ENCODE assay signal across 8 mouse cellular contexts in genomic region chr8:120488636-120489131, GRCm38 (mm10).
A peak's percentile ranks its signal among the peaks of the same experiment; 100 is the strongest.
DNase-seq lines count a peak whose midpoint lies in the region; ATAC-seq and TF ChIP-seq lines count a peak whose summit lies in the region.

No protein-coding gene starts in this region.

- peak overlapping the region; percentile 84 for H3K9ac ChIP-seq in forebrain, postnatal 0 days
- H3K9ac ChIP-seq in limb, embryonic 11.5 days (ENCODE audit: low read length), result peak overlapping the region; percentile 75

- WGBS in forebrain, postnatal 0 days, result 1% methylated on average over 24 of the region's 25 CpGs
- WGBS in limb, embryonic 11.5 days, result under 1% methylated on average over 25 of the region's 25 CpGs

- no peak for TF ChIP-seq CTCF in left cerebral cortex, adult 2 months (IDR thresholded peaks at IDR 0.05)
- no peak for TF ChIP-seq CTCF in forebrain, postnatal 0 days (IDR thresholded peaks at IDR 0.05; ENCODE audit: low read depth)

- H3K36me3 ChIP-seq in forebrain, postnatal 0 days (ENCODE audit: insufficient read depth), result no peaks in the 10 kb centered on the region
- H3K36me3 ChIP-seq in limb, embryonic 11.5 days (ENCODE audit: control insufficient read depth, insufficient read depth, low read length), result no peaks in the 10 kb centered on the region

- peaks cover 49% of the 10 kb centered on the region for H3K4me1 ChIP-seq in forebrain, postnatal 0 days (ENCODE audit: insufficient read depth)
- H3K4me1 ChIP-seq in limb, embryonic 11.5 days (ENCODE audit: control insufficient read depth, insufficient read depth, low read length), result peaks cover 82% of the 10 kb centered on the region

- intact Hi-C loops in left cerebral cortex, adult 2 months (cut with DNase I), result loop anchor here (1.0 to 5.0 kb wide), 4 partner anchors 46 to 121 kb away; no protein-coding TSS in a partner anchor

- no peak for DNase-seq in left cerebral cortex, adult 2 months (ENCODE audit: extremely low spot score in 1 of 2, low spot score in 2 of 2)
- no peak for DNase-seq in left cerebral cortex, adult 11 months (ENCODE audit: low spot score)
- DNase-seq in brain, adult 2 months (ENCODE audit: low read depth, low spot score), result peak; percentile 68
- no peak for DNase-seq in forebrain, postnatal 0 days
- peak; percentile 46 for DNase-seq in limb, embryonic 11.5 days (ENCODE audit: low spot score)
- peak; percentile 62 for DNase-seq in neural tube, embryonic 10.5 days (ENCODE audit: extremely low spot score, low spot score)
- no peak for DNase-seq in gastrocnemius, postnatal 4 days (ENCODE audit: low spot score in 2 of 2)

- H3K4me3 ChIP-seq in left cerebral cortex, adult 2 months, result peak overlapping the region; percentile 88
- peak overlapping the region; percentile 85 for H3K4me3 ChIP-seq in forebrain, postnatal 0 days (ENCODE audit: low read depth, low read length)
- H3K4me3 ChIP-seq in limb, embryonic 11.5 days (ENCODE audit: low read depth, low read length), result peak overlapping the region; percentile 71

- H3K9me3 ChIP-seq in forebrain, postnatal 0 days (ENCODE audit: low read length), result no peaks in the 10 kb centered on the region
- H3K9me3 ChIP-seq in limb, embryonic 11.5 days (ENCODE audit: control insufficient read depth, low read length), result no peaks in the 10 kb centered on the region

- ATAC-seq in forebrain, postnatal 0 days, result no peak
- ATAC-seq in limb, embryonic 11.5 days (ENCODE audit: insufficient number of reproducible peaks, low FRiP score, low TSS enrichment, low read depth), result no peak
- ATAC-seq in megakaryocyte-erythroid progenitor cell, adult 5-6 weeks (replicated peaks; ENCODE audit: low FRiP score, low TSS enrichment, poor library complexity, severe bottlenecking), result no peak

- H3K27ac ChIP-seq in left cerebral cortex, adult 2 months, result peak overlapping the region; percentile 97
- H3K27ac ChIP-seq in forebrain, postnatal 0 days (ENCODE audit: low read depth, low read length), result peak overlapping the region; percentile 99
- H3K27ac ChIP-seq in limb, embryonic 11.5 days (replicated peaks; ENCODE audit: low read depth, low read length), result no peak overlapping the region

- no peaks in the 10 kb centered on the region for H3K27me3 ChIP-seq in forebrain, postnatal 0 days (ENCODE audit: insufficient read depth, low read length)
- no peaks in the 10 kb centered on the region; the same call in none of the 2 replicates for H3K27me3 ChIP-seq in limb, embryonic 11.5 days (ENCODE audit: control insufficient read depth, insufficient read depth, low read length)

- peak overlapping the region; percentile 91 for H3K4me2 ChIP-seq in forebrain, postnatal 0 days (ENCODE audit: low read depth)
- H3K4me2 ChIP-seq in limb, embryonic 11.5 days (ENCODE audit: low read depth, severe bottlenecking), result peak overlapping the region; percentile 100

Comparison
In these comparisons a context has a peak if more than half of its experiments do, and no peak if none do; other contexts are left out.
1. DNase-seq: peak in brain, adult 2 months (single experiment), limb, embryonic 11.5 days (single experiment) and neural tube, embryonic 10.5 days (single experiment); none in left cerebral cortex, adult 2 months (0 of 2), left cerebral cortex, adult 11 months (single experiment), forebrain, postnatal 0 days (single experiment) and gastrocnemius, postnatal 4 days (0 of 2).
2. Peak in every context shown above with its lines, with median percentiles within 50 percentile points of each other: H3K4me3 ChIP-seq.